Mouse (Mus musculus) right cerebral cortex, adult 2 months (tissue): ENCODE data around the gene Sh3rf3.

Experiments used
- DNase-seq, 2 experiments: peaks; one replicate each; pipeline ENCODE4 v3.0.0; 2021 to 2022; ENCODE audit warnings: low spot score in 2 of 2

Gene Sh3rf3

DNA sequence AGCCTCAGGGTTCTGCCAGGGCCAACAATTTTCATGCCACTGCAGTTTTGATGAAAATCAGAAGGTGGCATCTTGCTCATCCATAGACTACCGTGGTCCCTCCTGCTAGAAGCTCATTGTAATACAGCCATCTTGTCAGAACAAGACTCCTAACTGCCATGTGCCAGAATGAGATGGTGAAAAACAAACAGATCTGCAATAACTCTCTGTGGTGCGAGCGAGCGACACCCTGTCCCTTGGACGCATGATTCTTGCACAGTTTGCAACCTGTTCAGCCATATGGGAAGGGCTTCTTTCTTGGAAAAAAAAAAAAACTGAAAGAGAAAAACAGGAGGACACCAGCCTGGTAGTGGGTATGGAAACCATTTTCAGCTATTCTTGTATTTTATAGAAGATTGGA, 291.5 kb downstream of the Sh3rf3 start:
- no peak for DNase-seq

DNA sequence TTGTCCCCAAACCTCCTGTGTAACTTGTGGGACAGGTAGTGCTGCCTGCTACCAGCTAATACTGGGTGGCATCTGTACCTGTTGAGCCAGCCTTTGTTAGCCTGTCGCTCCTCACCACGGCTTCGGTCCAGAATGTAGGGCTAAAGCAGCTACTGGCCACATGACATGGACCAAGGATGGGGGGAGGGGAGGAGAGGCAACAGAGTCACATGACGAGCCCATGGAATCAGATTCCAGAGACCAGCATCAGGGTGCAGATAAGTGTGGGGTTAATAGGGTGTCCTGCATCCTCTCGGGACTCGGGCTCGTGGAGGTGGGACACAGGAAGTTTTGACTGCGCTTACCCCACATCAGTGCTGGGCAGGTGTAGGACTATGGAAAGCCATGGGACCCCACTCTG, 292.7 kb downstream of the Sh3rf3 start:
- no peak for DNase-seq

- DNase-seq: no peak
These were observed 293.5 kb downstream of the Sh3rf3 start for GRCm38 (mm10) chr10:59106644-59107043.

DNA sequence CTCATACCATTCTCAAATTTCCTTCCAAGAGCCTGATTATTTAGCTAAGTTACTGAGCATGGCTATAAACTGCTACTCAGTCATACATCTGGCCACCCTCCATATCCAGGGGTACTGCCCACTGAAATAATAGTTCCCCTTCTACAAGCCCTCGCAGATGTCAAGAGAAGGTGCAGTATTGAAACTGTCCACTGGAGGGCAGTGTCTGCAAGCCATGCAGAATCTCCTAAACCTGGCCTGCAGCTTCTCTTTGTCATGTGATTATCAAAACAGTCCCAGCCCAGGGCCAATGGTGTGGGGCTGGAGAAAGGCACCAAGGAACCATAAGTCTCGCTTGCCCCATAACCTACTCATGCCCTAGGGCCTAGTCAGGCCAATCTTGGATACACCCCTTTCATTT, 295.9 kb downstream of the Sh3rf3 start:
- peak; percentile 86 to 91 for DNase-seq

DNA sequence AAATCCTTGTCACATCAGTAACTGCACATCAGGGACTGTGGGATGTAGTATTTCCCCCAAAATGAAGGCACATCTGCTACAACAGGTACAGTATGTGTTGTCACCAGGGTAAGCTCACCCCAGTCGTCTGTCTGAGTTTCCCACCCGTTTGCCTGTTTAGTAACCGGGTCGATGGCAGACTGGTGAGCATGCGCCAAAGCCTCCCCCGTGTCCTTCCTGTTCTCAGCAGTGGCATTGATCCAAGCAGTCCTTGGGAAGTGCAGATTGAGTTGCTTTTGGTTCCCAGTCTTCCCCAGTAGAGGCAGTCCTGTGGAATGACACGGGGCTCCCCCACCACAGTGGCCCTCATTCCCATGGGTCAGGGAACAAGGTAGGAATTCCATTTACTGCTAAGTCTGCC, 297.2 kb downstream of the Sh3rf3 start:
- DNase-seq: no peak

- no peak for DNase-seq
These were observed 299.6 kb downstream of the Sh3rf3 start for GRCm38 (mm10) chr10:59112755-59113154.

- DNase-seq: no peak
These were observed 300.2 kb downstream of the Sh3rf3 start for GRCm38 (mm10) chr10:59113386-59113785.

- DNase-seq: peak; percentile 84 to 89
These were observed 301.6 kb downstream of the Sh3rf3 start for GRCm38 (mm10) chr10:59114535-59115291.

- no peak for DNase-seq
These were observed 302.5 kb downstream of the Sh3rf3 start for GRCm38 (mm10) chr10:59115691-59116090.

DNA sequence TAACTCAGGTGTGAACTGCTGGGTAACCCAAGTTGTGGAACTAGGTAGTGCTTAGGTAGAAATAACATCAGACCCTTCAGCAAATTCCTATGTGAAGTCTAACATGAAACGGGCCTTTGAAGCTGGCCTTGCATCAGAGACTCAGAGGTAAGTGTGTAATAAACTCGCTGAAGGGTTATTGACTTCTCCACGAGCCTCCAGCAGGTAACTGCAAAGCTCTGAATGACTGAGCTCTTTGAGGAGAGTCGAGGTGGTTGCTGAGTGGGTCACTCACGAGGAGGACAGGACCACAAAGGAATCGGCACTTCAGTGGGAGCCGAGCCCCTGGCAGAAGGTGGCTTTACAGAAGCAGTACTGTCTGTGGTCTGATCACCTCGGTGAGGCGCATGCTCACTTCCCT, 303.2 kb downstream of the Sh3rf3 start:
- no peak for DNase-seq

GRCm38 (mm10) chr10:59117555-59117954, 304.4 kb downstream of the Sh3rf3 start:
- DNase-seq: no peak

DNA sequence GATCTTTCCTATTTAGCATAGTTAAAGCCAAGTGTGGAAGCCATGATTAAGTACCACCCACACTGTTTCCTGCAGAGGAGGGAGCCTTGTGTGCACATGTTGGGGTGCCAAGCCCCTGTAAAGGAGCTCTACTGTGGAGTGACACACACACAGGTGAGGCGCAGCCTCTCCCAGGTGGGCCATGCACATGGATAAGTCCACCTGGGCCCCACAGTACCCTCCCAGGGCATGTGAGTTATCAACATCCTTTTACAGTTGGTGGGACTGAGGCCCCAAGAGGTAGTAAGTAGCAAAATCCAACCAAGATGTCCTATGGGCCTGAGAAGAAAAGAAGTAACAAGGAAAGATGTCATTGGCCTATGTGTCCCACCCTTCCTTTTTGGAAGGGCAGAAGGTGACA, 305.8 kb downstream of the Sh3rf3 start:
- DNase-seq: no peak

- no peak for DNase-seq
These were observed 306.7 kb downstream of the Sh3rf3 start for GRCm38 (mm10) chr10:59119811-59120210.

DNA sequence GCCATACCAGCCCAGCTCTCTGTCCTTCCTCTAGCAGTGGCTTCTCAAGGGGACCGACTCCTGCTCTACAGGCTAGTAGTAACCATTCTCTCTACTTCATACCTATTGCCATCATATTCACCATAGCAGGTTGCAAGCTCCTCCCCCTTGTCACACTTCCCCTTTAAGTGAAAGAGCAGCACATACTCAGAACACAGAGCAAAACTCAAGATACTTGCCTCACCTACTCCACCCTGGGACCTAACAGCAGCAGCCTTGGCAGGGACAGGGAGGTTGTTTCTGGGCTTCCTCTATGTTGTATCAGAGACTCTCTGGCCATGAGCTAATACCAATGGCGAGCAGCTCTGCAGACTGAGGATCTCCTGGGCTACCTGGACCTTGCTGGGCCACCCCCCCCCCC, 312.3 kb downstream of the Sh3rf3 start:
- DNase-seq: no peak

DNA sequence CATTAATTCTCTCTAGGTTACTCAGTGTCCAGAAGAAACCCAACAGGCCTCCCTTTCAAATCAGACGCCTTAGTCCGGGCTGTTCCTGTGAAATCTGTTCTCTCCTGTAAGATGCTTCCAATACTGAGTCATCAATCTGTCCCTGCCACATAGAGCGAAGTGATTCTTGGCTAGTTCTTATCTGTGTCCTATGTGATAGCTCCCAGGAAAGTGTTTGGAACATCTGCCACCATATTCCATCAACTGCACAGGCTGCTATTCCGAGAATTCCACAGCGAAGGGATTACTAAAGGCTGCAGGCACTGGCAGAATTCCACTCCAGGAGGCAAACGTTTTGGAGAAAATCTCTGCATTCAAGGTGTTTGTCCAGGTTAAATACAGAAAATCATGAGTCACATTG, 314.5 kb downstream of the Sh3rf3 start:
- DNase-seq: no peak

GRCm38 (mm10) chr10:59131926-59132628, 318.9 kb downstream of the Sh3rf3 start:
- DNase-seq: no peak

GRCm38 (mm10) chr10:59133478-59134009, 320.4 kb downstream of the Sh3rf3 start:
- no peak for DNase-seq

- DNase-seq: peak; percentile 54 to 67
These were observed 336.8 kb downstream of the Sh3rf3 start for GRCm38 (mm10) chr10:59149956-59150383.

- no peak for DNase-seq
These were observed 337.9 kb downstream of the Sh3rf3 start for GRCm38 (mm10) chr10:59150938-59151657.

DNA sequence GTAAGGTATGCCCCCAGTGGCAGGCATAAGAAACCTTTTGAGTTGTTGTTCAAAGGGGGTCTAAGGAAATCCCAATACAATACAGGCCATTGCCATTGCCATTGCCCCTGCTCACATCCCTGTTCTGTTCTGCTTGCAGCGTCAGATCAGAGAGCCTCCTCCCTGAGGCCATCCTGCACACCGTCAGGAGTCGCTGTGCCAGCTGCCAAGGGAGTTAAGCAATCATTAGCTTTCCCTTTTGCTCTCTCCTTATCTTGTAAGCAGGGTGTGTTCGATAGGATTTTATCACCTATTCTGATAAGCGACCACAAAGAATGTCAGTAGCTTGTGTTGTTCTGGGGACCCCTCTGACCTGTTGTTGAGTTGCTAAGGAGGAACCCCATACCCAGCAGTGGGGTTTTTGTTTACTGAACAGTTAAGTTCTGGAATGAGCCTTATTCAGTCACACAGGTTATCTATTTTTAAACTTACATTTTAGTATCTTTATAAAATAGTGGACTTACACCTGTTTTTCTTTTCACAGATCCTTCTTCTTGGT, 339.5 kb downstream of the Sh3rf3 start:
- DNase-seq: no peak

DNA sequence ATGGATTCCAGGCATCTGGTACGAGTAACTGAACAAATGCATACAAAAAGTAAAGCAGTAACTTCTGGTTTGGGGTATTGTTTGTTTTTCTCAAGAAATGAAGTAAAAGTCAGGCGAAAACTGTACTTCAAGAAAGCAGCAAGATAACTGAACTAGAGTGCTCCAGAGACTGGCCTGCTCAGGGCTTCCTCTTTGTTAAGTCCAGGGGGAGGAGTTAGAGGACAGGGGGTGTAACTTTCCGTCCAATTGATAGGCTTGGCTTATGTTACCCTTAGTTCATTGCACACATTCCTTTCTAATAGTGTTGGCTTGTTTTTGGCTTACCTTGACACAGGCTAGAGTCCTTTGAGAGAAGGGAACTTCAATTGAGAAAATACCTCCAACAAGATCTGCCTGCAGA, 345.5 kb downstream of the Sh3rf3 start:
- no peak for DNase-seq
